Mouse (Mus musculus) T-helper 17 cell (primary cell): ENCODE measurements around the gene Ccdc33.

Experiments used
- in situ Hi-C, 2 experiments: fragments of 300-600 bp; cut with MboI, MseI; formaldehyde crosslinking; loops; 1 replicate in 1 of 2; 2 replicates in 1 of 2; pipeline ENCODE4 v1.15.1; 2025; ENCODE audit warnings: high pct_unique_total_duplicates in 2 of 2

The Ccdc33 gene

GRCm38 (mm10) chr9:58053102-58053501, 65.5 kb downstream of the Ccdc33 start:
- in situ Hi-C loops: loop anchor here in 1 of 2 experiments (25.0 kb wide), 1 partner anchor 1266 kb away; the partner anchor contains the start of gene Lingo1

DNA sequence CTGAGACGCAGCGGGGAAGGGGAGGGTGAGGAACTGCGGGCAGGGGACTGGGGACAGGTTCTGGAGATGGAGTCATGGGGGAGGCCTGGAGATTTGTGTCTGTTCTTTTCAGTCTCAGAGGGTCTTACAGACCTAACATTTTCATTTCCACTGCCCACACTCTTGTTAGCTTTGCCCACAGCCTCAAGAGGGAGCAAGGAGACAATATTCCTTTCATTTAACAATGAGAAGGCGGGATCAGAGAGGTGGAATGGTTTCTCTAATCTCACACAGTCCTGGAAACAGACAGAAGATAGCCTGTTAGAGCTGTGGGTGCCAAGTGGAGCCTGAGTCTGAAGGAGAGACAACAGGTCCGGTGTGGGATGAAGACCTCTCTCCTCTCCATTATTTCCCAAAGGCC, 66.7 kb downstream of the Ccdc33 start:
- in situ Hi-C loops: loop anchor here in 1 of 2 experiments (25.0 kb wide), 1 partner anchor 1265 kb away; the partner anchor contains the start of gene Lingo1

GRCm38 (mm10) chr9:58049861-58050260, 68.8 kb downstream of the Ccdc33 start:
- in situ Hi-C loops: loop anchor here in 1 of 2 experiments (25.0 kb wide), 1 partner anchor 1263 kb away; the partner anchor contains the start of gene Lingo1

- in situ Hi-C loops: no loop called here
Measured at GRCm38 (mm10) chr9:58049186-58049585, 69.4 kb downstream of the Ccdc33 start.

DNA sequence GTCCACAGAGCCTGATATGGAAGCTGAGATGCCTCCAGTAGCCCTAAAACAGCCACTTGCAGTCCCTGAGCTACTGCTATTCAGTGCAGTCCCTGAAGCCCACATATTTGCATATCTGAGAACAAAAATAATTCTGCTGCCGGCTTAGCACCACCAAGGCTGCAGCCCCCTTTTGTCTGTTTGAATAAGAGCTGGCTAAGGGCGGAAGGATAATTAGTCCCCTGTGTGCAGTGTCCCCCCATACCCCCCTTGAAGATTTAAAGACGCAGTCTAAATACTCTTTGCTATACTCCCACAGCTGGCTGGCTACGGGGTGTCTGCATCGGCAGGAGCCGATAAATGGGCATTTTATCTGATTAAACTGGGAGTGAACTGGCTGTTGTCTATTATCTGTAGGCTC, 70.0 kb downstream of the Ccdc33 start:
- in situ Hi-C loops: no loop called here

GRCm38 (mm10) chr9:58047061-58047460, 71.6 kb downstream of the Ccdc33 start:
- in situ Hi-C loops: no loop called here

GRCm38 (mm10) chr9:58045646-58046045, 73.0 kb downstream of the Ccdc33 start:
- in situ Hi-C loops: no loop called here

DNA sequence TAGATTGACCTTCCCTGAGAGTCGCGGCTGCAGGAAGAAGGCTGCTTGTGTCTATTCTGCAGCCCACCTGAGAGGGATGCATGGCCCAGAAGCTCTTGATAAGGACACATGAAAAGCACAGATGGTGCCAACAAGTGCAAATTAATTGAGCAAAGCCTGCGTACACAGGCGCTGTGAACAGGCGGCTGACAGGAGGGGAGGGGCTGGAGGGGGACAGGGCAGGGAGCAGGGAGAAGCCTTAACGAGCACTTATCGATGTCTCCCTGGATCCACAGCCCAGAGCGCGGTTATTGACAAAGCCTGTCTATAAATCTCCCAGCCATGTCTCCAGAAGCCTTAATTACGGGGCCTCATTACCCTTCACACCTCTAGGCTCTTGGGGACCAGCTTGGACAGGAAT, 73.8 kb downstream of the Ccdc33 start:
- in situ Hi-C loops: loop anchor here in 1 of 2 experiments (5.0 kb wide), 1 partner anchor 107 kb away; no protein-coding TSS in a partner anchor

DNA sequence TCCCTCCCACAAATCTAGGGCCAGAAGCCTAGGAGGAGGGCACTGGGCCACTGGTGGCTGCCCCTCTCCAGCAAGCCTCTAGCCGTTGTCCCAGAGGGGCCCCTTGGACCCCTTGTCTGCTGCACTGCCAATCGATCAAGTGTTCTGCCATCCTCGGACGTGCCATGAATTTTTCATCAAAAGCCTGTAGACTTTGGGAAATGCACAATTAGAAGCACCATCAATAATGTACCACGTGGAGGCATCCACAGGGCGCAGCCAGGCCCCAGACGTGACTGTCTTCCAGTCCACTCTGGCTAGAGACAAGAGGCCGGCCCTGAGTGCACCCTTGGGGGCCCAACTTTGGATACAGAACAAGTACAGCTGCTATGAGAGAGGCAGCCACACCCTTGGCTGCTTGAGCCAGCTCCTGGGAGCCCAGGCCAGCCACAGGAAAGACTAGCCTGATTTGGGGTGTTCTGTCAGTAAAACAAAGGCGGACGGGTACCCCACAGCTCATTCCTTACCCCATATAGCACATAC, 75.1 kb downstream of the Ccdc33 start:
- in situ Hi-C loops: loop anchor here in 1 of 2 experiments (5.0 kb wide), 1 partner anchor 109 kb away; no protein-coding TSS in a partner anchor

DNA sequence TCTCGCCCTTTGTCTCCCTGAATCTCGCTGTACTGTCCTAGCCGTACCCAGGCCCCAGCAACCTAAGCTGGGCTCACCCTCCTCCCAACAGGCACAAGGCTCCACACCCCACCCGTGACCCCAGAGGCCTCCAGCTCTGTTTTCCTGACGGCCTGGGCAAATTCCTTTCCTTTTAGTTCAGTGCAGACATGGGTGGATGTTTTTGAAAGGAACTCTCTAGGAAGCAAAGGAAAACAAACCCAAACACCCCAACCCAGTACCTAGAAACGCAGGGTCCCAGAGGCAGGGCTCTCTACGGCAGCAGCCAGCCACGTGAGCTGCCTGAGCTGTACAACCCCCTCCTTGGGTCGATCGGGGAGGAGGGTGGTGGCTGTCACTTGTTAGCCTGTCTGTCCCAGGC, 76.2 kb downstream of the Ccdc33 start:
- in situ Hi-C loops: loop anchor here in 1 of 2 experiments (5.0 kb wide), 1 partner anchor 110 kb away; no protein-coding TSS in a partner anchor

DNA sequence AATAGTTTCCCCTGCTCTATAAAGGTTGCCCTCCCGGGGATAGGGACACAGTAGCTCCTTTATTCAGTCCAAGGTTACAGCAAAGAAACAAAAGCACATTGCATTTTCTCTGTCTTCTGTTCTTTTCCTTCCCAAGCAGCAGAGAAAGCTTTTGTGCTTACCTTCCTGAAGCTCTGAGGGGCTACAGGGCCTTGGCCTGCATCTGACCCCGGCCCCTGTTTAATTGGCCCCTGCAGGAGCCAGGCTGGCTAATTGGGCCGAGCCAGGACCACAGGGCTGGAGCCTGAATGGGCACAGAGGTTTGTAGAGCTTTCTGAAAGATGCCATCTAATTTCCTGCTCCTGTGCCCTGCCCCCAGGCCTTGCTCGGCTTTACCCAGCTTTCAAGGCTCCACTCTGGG, 77.6 kb downstream of the Ccdc33 start:
- in situ Hi-C loops: loop anchor here in 1 of 2 experiments (5.0 kb wide), 1 partner anchor 111 kb away; no protein-coding TSS in a partner anchor

GRCm38 (mm10) chr9:58038500-58039168, 80.0 kb downstream of the Ccdc33 start:
- in situ Hi-C loops: loop anchor here (5.0 kb wide), 3 partner anchors 104 to 164 kb away; partner anchors contain the start of genes Islr (in 1 of the 2) and Islr2 (in 1 of the 2)

DNA sequence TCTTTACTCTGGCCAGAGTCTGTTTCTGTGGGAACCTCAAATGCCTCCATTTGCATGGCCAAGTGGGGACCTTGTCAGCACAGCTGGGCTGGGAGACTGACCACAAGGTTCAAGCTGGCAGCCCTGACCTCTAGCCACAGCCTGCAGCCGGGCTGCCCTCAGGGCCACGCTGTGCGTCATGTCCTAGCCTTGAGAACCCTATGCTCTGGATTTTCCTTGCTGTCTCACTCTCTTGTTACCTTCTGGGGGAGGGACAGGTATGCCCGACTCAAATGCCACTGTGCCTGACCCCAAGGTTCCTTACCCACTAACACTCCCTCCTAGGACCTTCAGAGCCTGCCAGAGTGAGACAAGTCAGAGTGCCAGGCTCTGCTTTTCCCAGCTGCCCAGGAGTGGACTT, 81.7 kb downstream of the Ccdc33 start:
- in situ Hi-C loops: loop anchor here (5.0 kb wide), 3 partner anchors 105 to 165 kb away; partner anchors contain the start of genes Islr (in 1 of the 2) and Islr2 (in 1 of the 2)

DNA sequence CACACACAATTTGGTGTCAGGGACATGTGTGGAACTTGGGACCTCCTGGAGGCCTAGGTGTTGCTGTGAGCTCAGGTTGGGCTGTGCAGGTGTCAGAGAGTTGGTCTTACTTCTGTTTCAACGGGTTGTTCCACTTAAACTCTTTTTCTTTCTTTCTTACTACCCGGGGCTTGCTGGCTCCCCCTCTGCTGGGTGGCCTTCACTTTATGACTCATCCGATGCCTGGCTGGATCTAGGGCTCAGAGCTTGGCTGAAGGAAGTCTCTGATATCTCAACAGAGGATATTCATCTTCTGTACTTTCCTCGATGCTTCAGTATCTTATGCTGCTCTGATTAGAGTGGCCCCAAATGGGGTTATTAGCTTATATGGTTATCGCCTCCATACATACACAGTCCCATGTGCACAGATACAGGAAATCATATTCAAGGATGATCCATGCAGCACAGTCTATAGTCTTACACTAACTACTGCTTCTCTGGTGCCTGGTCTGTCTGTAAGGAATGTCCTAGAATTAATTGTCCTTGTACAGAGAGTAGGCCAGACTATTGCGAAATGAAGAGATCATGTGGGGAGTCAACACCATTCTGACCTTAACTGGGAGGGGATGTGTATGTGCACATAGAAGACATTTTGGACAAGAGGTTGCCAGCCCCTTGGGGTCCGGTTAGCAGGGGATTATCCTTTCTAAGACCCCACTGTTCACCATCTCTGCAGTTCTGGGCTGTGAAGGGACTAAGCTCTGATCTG, 82.5 kb downstream of the Ccdc33 start:
- in situ Hi-C loops: loop anchor here (5.0 kb wide), 3 partner anchors 106 to 166 kb away; partner anchors contain the start of genes Islr (in 1 of the 2) and Islr2 (in 1 of the 2)

DNA sequence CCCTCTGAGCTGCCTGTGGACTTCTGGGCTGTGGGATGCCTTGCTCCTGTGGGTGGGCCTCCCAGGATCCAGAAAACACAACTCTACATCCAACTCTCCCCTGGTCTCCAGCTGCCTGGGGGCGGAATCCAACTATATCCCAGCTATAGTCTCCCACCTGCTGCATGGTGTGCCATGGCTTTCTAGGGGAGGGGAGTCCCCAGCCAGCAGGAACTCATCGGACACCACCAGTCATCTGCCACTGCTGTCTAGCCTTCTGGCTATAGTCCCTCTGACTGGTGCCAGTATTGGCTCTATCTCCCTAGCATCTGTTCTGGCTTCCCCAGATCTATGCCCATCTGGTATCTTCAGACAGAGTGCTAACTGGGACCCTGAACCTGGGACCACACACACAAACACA, 83.1 kb downstream of the Ccdc33 start:
- in situ Hi-C loops: loop anchor here (5.0 kb wide), 3 partner anchors 107 to 167 kb away; partner anchors contain the start of genes Islr (in 1 of the 2) and Islr2 (in 1 of the 2)

- in situ Hi-C loops: no loop called here
Measured at GRCm38 (mm10) chr9:58031895-58032294, 86.7 kb downstream of the Ccdc33 start.

- in situ Hi-C loops: no loop called here
Measured at GRCm38 (mm10) chr9:58029635-58030034, 89.0 kb downstream of the Ccdc33 start.

DNA sequence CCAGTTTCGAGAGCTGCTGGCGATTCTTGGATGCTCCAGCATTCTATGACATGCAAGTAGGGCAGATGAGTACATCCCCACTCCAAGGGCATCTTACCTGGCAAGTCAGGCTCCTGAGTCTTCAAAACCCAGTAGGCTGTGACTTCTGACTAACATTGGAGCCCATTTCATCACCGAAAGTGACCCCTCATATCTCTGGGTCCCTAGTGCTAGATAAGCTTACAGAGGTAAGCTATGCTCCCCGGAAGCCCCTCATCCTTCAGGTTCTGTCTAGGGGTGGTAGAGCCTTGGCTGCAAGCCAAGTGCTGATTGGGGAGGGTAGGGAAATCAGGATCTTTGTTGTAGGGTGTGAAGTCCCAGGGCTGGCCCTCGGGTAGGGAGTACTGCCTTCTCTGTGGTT, 89.8 kb downstream of the Ccdc33 start:
- in situ Hi-C loops: no loop called here

DNA sequence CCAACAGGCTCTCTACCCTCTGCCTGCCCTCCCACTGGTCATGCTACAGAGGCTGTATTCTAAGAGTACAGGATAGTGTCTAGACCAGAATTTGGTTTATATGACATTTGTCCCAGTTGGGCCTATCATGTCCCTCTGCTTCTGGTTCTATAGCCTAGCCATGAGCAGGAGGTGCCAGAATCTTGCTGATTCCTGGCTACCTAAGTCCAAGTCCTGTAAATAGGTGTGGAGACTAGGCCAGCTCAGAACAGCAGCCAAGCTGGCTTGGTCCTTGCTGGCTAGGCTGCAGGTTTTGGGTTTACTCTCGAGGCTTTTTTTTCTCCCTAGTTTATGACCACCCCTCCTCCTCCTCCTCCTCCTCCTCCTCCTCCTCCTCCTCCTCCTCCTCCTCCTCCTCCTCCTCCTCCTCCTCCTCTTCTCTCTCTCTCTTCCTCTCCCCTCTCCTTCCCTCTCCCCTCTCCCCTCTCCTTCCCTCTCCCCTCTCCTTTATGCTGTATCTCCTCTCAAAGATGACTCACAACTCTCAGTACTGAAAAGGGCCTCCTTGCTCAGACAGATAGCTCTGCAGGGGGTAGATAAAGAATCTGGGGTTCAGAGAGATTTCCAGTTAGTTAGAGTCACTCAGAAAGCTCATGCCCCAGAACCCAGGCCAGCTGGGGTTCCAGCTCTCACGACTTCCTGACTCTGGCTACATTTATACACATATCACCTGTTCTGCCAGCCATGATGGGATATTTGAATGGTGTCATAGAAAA, 91.0 kb downstream of the Ccdc33 start:
- in situ Hi-C loops: no loop called here

DNA sequence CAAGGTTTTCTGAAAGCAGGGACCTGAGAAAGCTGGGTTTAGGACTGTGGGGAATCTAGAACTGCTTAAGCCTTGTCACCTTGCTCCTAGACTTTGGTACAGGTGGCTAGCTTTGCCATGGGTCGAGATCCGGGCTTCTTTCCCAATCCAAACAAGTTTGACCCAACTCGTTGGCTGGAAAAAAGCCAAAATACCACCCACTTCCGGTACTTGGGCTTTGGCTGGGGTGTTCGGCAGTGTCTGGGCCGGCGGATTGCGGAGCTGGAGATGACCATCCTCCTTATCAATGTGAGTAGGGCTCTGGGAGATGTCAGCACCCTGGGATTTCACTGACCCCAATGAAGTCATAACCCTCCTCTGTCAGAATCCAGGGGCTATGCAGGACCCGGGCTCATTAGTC, 92.6 kb downstream of the Ccdc33 start:
- in situ Hi-C loops: no loop called here

DNA sequence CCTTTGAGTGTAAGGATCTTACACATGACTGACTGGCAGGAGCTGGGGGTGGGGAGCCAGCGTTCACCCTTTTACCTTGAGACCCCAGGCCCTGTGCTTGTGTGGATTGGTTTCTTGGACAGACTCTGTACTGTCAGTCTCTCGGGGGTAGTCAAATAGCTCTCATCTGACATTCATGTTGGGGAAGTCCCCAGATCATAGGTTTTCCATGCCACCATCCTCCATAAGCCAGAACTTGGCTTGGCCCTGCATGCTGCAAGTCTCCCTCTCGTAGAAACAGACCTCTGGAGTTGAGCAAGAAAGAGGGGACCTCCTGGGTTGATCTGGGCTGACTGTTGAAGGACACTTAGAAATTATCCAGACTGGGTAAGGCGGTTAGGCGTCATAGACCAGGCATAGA, 100.2 kb downstream of the Ccdc33 start:
- in situ Hi-C loops: no loop called here
